Mouse (Mus musculus) stomach, postnatal 0 days (tissue): ENCODE measurements around the gene Kdm4d.

Source experiments
- CTCF ChIP-seq: IDR thresholded peaks from 2 replicates; pipeline ENCODE4 v1.5.1; 2016; ENCODE audit warnings: antibody characterized with exemption, low read depth, mild to moderate bottlenecking, moderate library complexity
- EP300 ChIP-seq: optimal IDR thresholded peaks from 2 replicates; pipeline ENCODE3; 2016; ENCODE audit warnings: antibody characterized with exemption

GRCm38 (mm10) chr9:14517296-14517695 lies 17.0 kb upstream of the Kdm4d start:
- TF ChIP-seq CTCF (no peak), EP300 (no peak)
